Mouse (Mus musculus): ENCODE measurements around the gene Stat6. TPM values are rescaled to one million over a fixed set of nuclear protein-coding genes. Genes with fewer than 3 reads are reported as not detected.

Stat6 gene
- polyA plus RNA-seq, 1 experiment from 2014 or later, result 5.4 TPM

DNA sequence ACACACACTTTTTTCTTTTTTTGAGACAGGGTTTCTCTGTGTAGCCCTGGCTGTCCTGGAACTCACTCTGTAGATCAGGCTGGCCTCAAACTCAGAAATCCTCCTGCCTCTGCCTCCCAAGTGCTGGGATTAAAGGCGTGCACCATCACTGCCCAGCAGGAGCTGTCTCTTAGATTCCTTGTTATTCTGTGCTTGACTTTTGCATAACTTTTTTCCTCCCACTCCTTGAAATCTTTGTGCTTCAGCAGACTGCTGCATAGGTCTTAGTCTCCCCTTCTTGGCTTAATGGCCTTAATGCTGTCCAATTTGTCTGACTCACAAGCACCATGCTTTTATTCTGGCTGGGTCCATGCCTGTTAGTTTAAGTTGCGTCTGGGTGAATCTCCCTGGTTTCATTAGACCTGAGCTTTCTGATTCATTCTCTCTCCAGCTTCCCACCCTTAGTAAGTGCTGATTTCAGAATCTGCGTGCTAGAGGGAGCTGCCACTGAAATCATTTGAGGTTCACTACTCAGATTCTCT lies 66.1 kb downstream of the Stat6 start:
- 77% methylated on average over 3 of the region's 3 CpGs for WGBS
- Histone ChIP-seq H3K36me3 (ENCODE audit: control insufficient read depth, insufficient read depth, low read length) (no peaks in the 10 kb centered on the region), H3K9me3 (replicated peaks; ENCODE audit: control insufficient read depth, low read length, poor library complexity, severe bottlenecking) (no peaks in the 10 kb centered on the region), H3K27me3 (ENCODE audit: control insufficient read depth, insufficient read depth, low read depth, low read length) (no peaks in the 10 kb centered on the region), H3K9ac (ENCODE audit: low read depth, low read length) (no peak overlapping the region), H3K4me1 (ENCODE audit: control insufficient read depth, insufficient read depth, low read length) (no peaks in the 10 kb centered on the region), H3K4me3 (ENCODE audit: low read depth, low read length) (no peak overlapping the region), H3K4me2 (ENCODE audit: low read length) (no peak overlapping the region), H3K27ac (ENCODE audit: low read length) (no peak overlapping the region)
- no peak for ATAC-seq

DNA sequence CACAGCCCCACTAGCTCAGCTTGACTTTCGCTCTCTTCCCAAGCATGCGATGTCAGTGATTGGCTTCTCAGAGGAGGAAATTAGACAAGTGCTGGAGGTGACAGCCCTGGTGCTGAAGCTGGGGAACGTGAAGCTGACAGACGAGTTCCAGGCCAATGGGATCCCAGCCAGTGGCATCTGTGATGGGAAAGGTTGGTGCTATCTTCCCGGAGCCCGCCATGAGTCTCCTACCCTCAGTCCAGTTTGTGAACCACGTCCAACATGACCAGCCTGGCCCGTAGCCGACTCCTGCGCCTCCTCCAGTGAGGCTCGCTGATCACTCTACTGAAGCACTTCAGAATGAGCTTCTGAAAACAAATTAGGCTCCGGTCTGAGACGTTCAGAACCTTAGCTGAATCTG lies 67.5 kb downstream of the Stat6 start:
- H3K4me2 ChIP-seq (ENCODE audit: low read length), result no peak overlapping the region
- no peak overlapping the region for H3K27ac ChIP-seq (ENCODE audit: low read length)
- no peaks in the 10 kb centered on the region for H3K4me1 ChIP-seq (ENCODE audit: control insufficient read depth, insufficient read depth, low read length)
- no peak overlapping the region for H3K4me3 ChIP-seq (ENCODE audit: low read depth, low read length)
- 91% methylated on average over 13 of the region's 13 CpGs for WGBS
- no peaks in the 10 kb centered on the region for H3K9me3 ChIP-seq (replicated peaks; ENCODE audit: control insufficient read depth, low read length, poor library complexity, severe bottlenecking)
- H3K27me3 ChIP-seq (ENCODE audit: control insufficient read depth, insufficient read depth, low read depth, low read length), result no peaks in the 10 kb centered on the region
- H3K9ac ChIP-seq (ENCODE audit: low read depth, low read length), result no peak overlapping the region
- ATAC-seq, result no peak
- no peaks in the 10 kb centered on the region for H3K36me3 ChIP-seq (ENCODE audit: control insufficient read depth, insufficient read depth, low read length)

Other genes starting within 250 kb of the Stat6 start
- 1.3 and 2.1 TPM in 2 replicates for gene Stac3, start 141.3 kb upstream of the Stat6 start, polyA plus RNA-seq (2015; fragmentation: Nextera tagmentation; extraction: Ambion mirVana)
- gene Ndufa4l2, start 128.0 kb upstream of the Stat6 start, polyA plus RNA-seq (2015; fragmentation: Nextera tagmentation; extraction: Ambion mirVana), result 17.6 and 19.7 TPM in 2 replicates
- 45.0 and 45.6 TPM in 2 replicates for gene Shmt2, start 120.5 kb upstream of the Stat6 start, polyA plus RNA-seq (2015; fragmentation: Nextera tagmentation; extraction: Ambion mirVana)
- 62.1 and 66.7 TPM in 2 replicates for gene Nxph4, start 108.4 kb upstream of the Stat6 start, polyA plus RNA-seq (2015; fragmentation: Nextera tagmentation; extraction: Ambion mirVana)
- gene Lrp1, start 21.8 kb upstream of the Stat6 start, polyA plus RNA-seq (2015; fragmentation: Nextera tagmentation; extraction: Ambion mirVana), result 110 and 117 TPM in 2 replicates
- 3.2 TPM in 2 replicates for gene Nemp1, start 23.9 kb downstream of the Stat6 start, polyA plus RNA-seq (2015; fragmentation: Nextera tagmentation; extraction: Ambion mirVana)
- 1.6 and 2.1 TPM in 2 replicates for gene Nab2, start 25.6 kb downstream of the Stat6 start, polyA plus RNA-seq (2015; fragmentation: Nextera tagmentation; extraction: Ambion mirVana)
- 0.60 and 0.93 TPM in 2 replicates for gene Myo1a, start 62.2 kb downstream of the Stat6 start, polyA plus RNA-seq (2015; fragmentation: Nextera tagmentation; extraction: Ambion mirVana)
- 0.34 and 1.2 TPM in 2 replicates for gene Tac2, start 81.5 kb downstream of the Stat6 start, polyA plus RNA-seq (2015; fragmentation: Nextera tagmentation; extraction: Ambion mirVana)
- 2.7 and 3.2 TPM in 2 replicates for gene Zbtb39, start 96.6 kb downstream of the Stat6 start, polyA plus RNA-seq (2015; fragmentation: Nextera tagmentation; extraction: Ambion mirVana)
- gene Gpr182, start 108.7 kb downstream of the Stat6 start, polyA plus RNA-seq (2015; fragmentation: Nextera tagmentation; extraction: Ambion mirVana), result 1.1 and 1.7 TPM in 2 replicates
- gene Rdh1, start 116.7 kb downstream of the Stat6 start, polyA plus RNA-seq (2015; fragmentation: Nextera tagmentation; extraction: Ambion mirVana), result not detected in 2 replicates
- 0.25 TPM in 1 of 2 replicates, not detected in the other for gene Rdh16f1, start 116.8 kb downstream of the Stat6 start, polyA plus RNA-seq (2015; fragmentation: Nextera tagmentation; extraction: Ambion mirVana)
- 0.15 TPM in 1 of 2 replicates, not detected in the other for gene Rdh9, start 133.4 kb downstream of the Stat6 start, polyA plus RNA-seq (2015; fragmentation: Nextera tagmentation; extraction: Ambion mirVana)
- not detected in 2 replicates for gene Rdh16, start 158.2 kb downstream of the Stat6 start, polyA plus RNA-seq (2015; fragmentation: Nextera tagmentation; extraction: Ambion mirVana)
- not detected in 2 replicates for gene Rdh19, start 206.9 kb downstream of the Stat6 start, polyA plus RNA-seq (2015; fragmentation: Nextera tagmentation; extraction: Ambion mirVana)
- gene Rdh16f2, start 223.5 kb downstream of the Stat6 start, polyA plus RNA-seq (2015; fragmentation: Nextera tagmentation; extraction: Ambion mirVana), result not detected in 2 replicates
- gene Rdh7, start 245.8 kb downstream of the Stat6 start, polyA plus RNA-seq (2015; fragmentation: Nextera tagmentation; extraction: Ambion mirVana), result not detected in 2 replicates